Mouse (Mus musculus): ENCODE results near the gene Sema3a. TPM values are rescaled to one million over a fixed set of nuclear protein-coding genes. Genes with fewer than 3 reads are reported as not detected.

Sema3a gene
- polyA plus RNA-seq, 1 experiment from 2014 or later, result 6.9 TPM

DNA sequence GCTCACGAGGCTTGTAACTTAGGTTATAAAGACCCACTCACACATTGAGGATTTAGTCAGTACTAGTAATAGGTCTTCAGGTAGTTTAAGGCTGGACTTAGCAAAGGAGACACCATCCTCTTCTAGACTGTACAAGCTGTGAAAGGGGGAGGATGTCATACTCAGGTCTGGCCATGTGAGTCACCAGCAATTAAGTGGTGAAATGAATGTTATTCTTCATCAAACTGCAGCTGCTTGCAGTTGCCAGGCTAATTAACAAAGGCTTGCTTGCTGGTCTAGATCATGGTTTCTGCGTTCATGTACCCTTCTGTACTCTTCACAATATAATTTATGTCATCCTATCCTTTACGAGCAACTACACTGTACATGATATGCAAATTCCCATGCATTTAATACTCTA lies 264.8 kb downstream of the Sema3a start:
- 90% methylated on average over 3 of the region's 3 CpGs for WGBS
- no peaks in the 10 kb centered on the region for H3K4me1 ChIP-seq
- ATAC-seq (replicated peaks), result no peak

DNA sequence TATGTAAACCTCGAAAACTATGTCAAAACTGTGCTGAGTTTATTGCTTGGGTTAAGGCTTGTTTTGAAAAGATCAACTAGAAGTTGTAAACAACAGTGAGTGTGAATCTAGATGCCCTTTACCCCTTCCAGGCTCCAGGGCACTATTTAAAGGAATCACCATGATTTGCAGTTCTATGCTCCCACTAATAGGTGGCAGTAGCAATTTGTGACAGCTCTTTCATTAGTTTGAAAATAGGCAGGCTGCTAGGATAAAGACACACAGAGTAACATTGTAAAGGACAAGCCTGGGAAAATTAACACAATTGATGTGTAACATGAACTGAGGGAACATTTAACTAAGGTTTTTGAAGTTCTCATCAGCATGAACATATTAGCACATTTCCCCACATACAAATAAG lies 280.2 kb downstream of the Sema3a start:
- no peak for ATAC-seq (replicated peaks)
- Histone ChIP-seq H3K4me1 (no peaks in the 10 kb centered on the region), H3K4me2 (no peak overlapping the region), H3K9ac (no peak overlapping the region), H3K36me3 (replicated peaks) (no peaks in the 10 kb centered on the region), H3K27me3 (replicated peaks) (peaks cover 26% of the 10 kb centered on the region), H3K27ac (no peak overlapping the region), H3K4me3 (no peak overlapping the region), H3K9me3 (no peaks in the 10 kb centered on the region)
- WGBS, result 15% methylated on average over 1 of the region's 1 CpGs

More for the DNA sequence above, 264.8 kb downstream of the Sema3a start:
- H3K4me3 ChIP-seq, result no peak overlapping the region
- no peak overlapping the region for H3K4me2 ChIP-seq
- peaks cover 32% of the 10 kb centered on the region for H3K27me3 ChIP-seq (replicated peaks)
- no peaks in the 10 kb centered on the region for H3K9me3 ChIP-seq
- H3K27ac ChIP-seq, result no peak overlapping the region
- H3K9ac ChIP-seq, result no peak overlapping the region
- H3K36me3 ChIP-seq (replicated peaks), result no peaks in the 10 kb centered on the region

DNA sequence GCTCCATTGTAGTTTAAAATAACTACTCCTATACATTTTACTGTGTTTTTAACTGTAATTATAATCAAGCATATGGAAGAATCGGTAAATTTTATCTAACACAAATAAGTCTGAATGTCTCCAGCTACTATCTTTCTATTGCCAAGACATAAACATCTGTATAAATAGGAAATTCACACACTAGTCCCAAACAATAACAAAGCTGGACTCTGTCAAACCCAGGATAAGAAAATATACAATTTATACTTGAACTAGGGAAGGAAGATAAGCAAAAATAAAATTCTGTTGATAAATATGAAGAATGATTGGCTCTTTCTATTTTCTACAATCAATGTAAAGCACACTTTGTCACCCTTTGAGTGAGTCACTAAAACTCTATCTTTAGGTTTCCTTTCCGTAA lies 280.9 kb downstream of the Sema3a start:
- ATAC-seq (replicated peaks), result no peak
- H3K27me3 ChIP-seq (replicated peaks), result peaks cover 20% of the 10 kb centered on the region
- no peaks in the 10 kb centered on the region for H3K36me3 ChIP-seq (replicated peaks)
- H3K9me3 ChIP-seq, result no peaks in the 10 kb centered on the region
- no peaks in the 10 kb centered on the region for H3K4me1 ChIP-seq
- H3K9ac ChIP-seq, result no peak overlapping the region
- no peak overlapping the region for H3K27ac ChIP-seq
- H3K4me2 ChIP-seq, result no peak overlapping the region
- H3K4me3 ChIP-seq, result no peak overlapping the region
- WGBS, result 90% methylated on average over 2 of the region's 2 CpGs

DNA sequence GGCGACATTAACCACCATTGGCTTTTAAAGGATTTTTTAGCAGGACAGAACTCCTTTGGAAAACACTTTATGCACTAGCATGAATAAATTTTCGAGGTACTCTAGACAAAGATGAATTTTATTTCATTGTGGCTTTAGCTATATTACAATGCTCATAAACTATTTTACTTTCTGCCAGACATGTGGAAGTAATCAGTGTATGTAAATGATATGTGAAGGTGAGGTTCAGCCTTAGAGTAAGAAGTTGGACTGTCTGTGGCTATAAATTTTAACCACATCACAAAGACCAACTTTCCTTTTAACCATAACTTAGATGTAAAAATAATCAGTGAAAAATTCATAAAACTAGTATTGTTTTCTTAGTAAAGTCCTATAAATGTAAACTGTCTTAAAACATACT lies 286.7 kb downstream of the Sema3a start:
- WGBS, result 75% methylated on average over 2 of the region's 2 CpGs

DNA sequence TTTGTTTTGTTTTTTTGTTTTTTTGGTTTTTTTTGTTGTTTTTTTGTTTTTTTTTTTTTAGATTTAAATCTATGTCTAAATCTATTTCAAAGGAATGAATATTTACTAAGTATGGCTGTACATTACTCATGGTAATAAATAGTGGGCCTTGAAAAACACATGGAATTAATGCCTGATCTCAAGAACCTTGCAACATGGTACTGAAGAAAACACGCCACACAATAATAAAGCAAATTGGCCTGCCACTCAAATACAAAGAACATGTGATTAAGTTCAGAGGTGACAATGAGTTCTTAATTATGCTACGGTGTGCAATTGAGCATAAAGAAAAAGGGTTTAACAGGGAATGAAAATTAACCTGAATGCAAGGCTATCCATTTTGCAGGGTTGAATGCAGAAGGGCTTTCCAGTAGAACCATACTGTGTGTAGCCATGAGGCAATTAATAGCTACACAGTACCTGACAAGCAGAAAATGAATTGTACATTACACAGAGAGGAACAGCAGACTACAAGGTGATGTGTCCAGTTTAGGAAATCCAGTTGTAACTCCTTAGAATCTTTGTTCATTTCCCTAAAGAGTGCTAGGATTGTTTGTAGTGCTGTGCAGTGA lies 288.8 kb downstream of the Sema3a start:
- Histone ChIP-seq H3K9ac (no peak overlapping the region), H3K9me3 (no peaks in the 10 kb centered on the region), H3K4me3 (no peak overlapping the region), H3K27ac (no peak overlapping the region), H3K36me3 (replicated peaks) (no peaks in the 10 kb centered on the region), H3K27me3 (replicated peaks) (no peaks in the 10 kb centered on the region), H3K4me1 (no peaks in the 10 kb centered on the region), H3K4me2 (no peak overlapping the region)
- no peak for ATAC-seq (replicated peaks)
- 60% methylated on average over 2 of the region's 2 CpGs for WGBS

More for the DNA sequence above, 286.7 kb downstream of the Sema3a start:
- H3K9ac ChIP-seq, result no peak overlapping the region
- no peak overlapping the region for H3K4me3 ChIP-seq
- no peaks in the 10 kb centered on the region for H3K4me1 ChIP-seq
- no peak for ATAC-seq (replicated peaks)
- no peak overlapping the region for H3K4me2 ChIP-seq
- H3K36me3 ChIP-seq (replicated peaks), result no peaks in the 10 kb centered on the region
- no peaks in the 10 kb centered on the region for H3K9me3 ChIP-seq
- no peak overlapping the region for H3K27ac ChIP-seq
- H3K27me3 ChIP-seq (replicated peaks), result peaks cover 6% of the 10 kb centered on the region

DNA sequence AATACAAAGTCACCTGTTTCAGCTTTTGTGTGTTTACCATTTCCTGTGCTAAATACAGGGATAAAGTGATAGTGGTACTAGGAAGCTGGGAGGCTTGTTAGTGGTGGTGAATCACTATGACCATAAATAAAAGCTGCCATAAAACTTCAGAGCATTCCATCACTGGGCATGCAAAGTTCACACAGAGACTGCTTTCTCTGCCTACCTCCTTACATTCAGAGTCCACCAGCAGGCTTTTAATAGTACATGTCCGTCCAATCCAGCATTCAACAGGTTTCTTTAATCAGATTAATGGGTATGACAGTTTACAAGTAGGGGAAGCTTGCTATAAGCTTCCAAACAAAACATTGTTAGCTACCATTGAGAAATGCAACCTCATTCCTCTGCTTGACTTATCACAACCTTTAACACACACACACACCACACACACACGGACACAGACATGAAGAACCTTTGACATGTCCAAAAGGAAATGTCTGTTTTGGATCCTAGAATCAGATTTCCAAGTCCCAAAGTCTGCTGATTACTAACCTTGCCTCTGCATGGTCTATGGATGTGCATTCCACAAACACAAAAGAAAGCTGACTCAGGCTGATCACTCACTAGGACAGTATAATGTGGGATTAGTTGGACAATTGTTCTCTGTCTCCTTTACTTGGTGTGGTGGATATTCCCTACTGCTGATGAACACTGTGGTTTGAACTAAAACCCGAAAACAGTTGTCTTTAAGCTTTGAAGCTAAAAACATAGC lies 291.9 kb downstream of the Sema3a start:
- Histone ChIP-seq H3K27me3 (replicated peaks) (no peaks in the 10 kb centered on the region), H3K4me2 (no peak overlapping the region), H3K9me3 (no peaks in the 10 kb centered on the region), H3K36me3 (replicated peaks) (no peaks in the 10 kb centered on the region), H3K9ac (no peak overlapping the region), H3K4me3 (no peak overlapping the region), H3K4me1 (no peaks in the 10 kb centered on the region), H3K27ac (no peak overlapping the region)
- ATAC-seq (replicated peaks), result no peak
- 23% methylated on average over 3 of the region's 3 CpGs for WGBS

DNA sequence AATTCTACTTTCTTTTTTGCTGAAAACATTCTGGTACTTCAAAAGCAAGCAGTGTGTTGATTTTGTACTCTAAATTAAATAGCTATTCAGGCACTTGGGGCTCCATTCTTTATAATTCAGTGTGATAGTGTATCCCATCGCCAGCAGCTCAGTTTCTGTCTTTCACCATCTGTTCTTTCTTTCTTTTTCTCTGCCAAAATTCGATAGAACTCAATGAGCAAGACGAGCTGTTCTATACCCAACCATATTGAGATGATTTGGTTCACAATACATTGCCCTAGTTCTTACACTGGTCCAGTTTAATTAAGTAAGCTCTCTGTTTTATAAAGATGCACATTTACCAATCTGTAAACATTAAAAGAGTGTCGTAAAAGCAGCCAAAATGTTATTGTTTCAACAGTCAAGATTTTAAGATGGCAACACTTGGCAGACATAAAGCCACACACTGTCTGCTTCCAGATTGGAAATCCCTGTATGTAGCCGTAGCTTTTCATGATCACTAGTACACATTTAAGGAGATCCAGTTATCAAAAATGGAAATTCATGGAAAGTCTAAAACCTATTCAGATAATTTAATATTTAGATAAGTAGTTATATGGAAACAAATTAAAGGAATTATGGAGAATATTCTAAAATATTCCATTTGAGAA lies 296.2 kb downstream of the Sema3a start:
- H3K27me3 ChIP-seq (replicated peaks), result no peaks in the 10 kb centered on the region
- H3K36me3 ChIP-seq (replicated peaks), result no peaks in the 10 kb centered on the region
- no peaks in the 10 kb centered on the region for H3K9me3 ChIP-seq
- H3K4me1 ChIP-seq, result no peaks in the 10 kb centered on the region
- WGBS, result 61% methylated on average over 5 of the region's 5 CpGs
- H3K27ac ChIP-seq, result no peak overlapping the region
- H3K4me3 ChIP-seq, result no peak overlapping the region
- ATAC-seq (replicated peaks), result no peak
- H3K4me2 ChIP-seq, result no peak overlapping the region
- no peak overlapping the region for H3K9ac ChIP-seq

DNA sequence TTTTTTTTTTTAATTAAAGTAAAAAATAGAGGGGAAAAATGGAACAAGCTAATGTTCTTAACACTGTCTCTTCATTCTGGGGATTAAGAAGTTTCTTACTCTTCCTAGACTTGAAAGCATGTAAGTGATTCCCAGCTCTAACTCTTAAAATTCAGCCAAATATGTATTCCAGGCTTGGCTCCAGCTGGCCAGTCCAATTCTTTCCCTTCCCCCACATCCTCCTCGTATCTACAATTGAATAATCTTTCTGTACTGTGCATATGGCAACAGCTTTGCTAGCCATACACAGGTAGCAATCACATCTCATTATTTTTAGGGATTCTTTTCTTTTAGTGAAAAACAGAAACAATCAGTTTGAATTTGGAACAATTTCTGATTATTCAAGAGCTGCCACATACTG lies 303.5 kb downstream of the Sema3a start:
- ATAC-seq (replicated peaks), result no peak
- no peaks in the 10 kb centered on the region for H3K9me3 ChIP-seq
- 52% methylated on average over 1 of the region's 1 CpGs for WGBS
- no peaks in the 10 kb centered on the region for H3K36me3 ChIP-seq (replicated peaks)
- H3K27me3 ChIP-seq (replicated peaks), result no peaks in the 10 kb centered on the region
- no peak overlapping the region for H3K4me2 ChIP-seq
- no peak overlapping the region for H3K4me3 ChIP-seq
- no peak overlapping the region for H3K27ac ChIP-seq
- no peak overlapping the region for H3K9ac ChIP-seq
- no peaks in the 10 kb centered on the region for H3K4me1 ChIP-seq

DNA sequence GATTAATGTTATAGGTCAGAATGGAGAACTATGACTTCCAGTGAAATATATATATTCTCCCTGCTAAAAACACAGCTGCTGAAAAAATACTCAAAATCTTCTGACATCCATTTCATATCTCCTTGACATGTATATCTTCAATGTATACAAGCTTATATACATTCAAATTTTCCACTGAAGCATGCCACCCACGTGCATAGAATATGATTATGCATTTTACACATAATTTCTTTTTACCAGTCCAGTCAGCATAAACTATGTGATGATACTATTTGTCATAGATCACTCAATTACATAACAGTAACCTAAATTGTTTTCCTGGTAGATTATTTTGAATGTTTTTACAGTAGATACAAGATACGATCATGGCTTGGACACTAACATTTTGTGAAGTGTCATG lies 306.6 kb downstream of the Sema3a start:
- no peaks in the 10 kb centered on the region for H3K36me3 ChIP-seq (replicated peaks)
- H3K4me2 ChIP-seq, result no peak overlapping the region
- H3K4me3 ChIP-seq, result no peak overlapping the region
- H3K27me3 ChIP-seq (replicated peaks), result no peaks in the 10 kb centered on the region
- ATAC-seq (replicated peaks), result no peak
- H3K27ac ChIP-seq, result no peak overlapping the region
- H3K9me3 ChIP-seq, result no peaks in the 10 kb centered on the region
- WGBS, result 90% methylated on average over 2 of the region's 2 CpGs
- H3K4me1 ChIP-seq, result no peaks in the 10 kb centered on the region
- no peak overlapping the region for H3K9ac ChIP-seq

DNA sequence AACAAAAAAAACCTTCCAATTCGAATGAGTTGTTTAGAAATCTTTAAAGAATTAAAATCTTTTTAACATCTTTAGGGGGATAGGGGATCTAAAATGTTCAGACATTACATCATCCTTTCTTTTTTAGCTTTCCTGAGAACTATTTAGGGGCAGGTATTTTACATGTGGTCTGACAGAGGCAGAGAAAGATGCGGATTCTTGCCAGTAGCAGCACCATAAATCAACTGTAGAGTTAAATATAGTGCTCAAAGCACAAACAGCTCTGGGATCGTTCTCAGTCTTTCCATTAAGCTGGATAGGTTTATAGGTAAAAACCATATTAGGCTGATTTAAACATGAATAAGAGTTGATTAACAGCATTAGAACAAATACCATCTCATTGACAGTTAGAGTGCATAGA lies 307.4 kb downstream of the Sema3a start:
- Histone ChIP-seq H3K9me3 (no peaks in the 10 kb centered on the region), H3K27ac (no peak overlapping the region), H3K36me3 (replicated peaks) (no peaks in the 10 kb centered on the region), H3K27me3 (replicated peaks) (no peaks in the 10 kb centered on the region), H3K9ac (no peak overlapping the region), H3K4me1 (no peaks in the 10 kb centered on the region), H3K4me2 (no peak overlapping the region), H3K4me3 (no peak overlapping the region)
- 84% methylated on average over 3 of the region's 3 CpGs for WGBS
- ATAC-seq (replicated peaks), result no peak

DNA sequence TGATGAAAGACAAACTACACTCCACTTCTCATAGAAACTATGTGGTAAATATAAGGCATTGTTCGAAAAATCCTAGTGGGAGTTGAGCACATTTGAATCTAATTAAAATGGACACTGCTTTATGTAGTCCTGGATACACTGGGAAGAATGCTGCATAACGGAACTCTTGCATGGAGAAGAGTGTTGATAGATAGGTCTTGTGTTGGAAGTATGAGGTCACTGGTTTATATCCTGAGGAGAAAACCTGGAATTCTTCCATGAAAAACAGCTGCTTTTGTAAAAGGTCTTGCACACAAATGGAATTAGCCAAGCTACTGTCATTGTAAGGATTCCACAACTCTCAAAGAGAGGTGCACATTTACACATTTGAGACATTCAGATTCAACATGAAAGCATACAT lies 308.1 kb downstream of the Sema3a start:
- Histone ChIP-seq H3K4me3 (no peak overlapping the region), H3K27me3 (replicated peaks) (no peaks in the 10 kb centered on the region), H3K36me3 (replicated peaks) (no peaks in the 10 kb centered on the region), H3K4me2 (no peak overlapping the region), H3K27ac (no peak overlapping the region), H3K4me1 (no peaks in the 10 kb centered on the region), H3K9me3 (no peaks in the 10 kb centered on the region), H3K9ac (no peak overlapping the region)
- WGBS, result 73% methylated on average over 2 of the region's 2 CpGs
- no peak for ATAC-seq (replicated peaks)

DNA sequence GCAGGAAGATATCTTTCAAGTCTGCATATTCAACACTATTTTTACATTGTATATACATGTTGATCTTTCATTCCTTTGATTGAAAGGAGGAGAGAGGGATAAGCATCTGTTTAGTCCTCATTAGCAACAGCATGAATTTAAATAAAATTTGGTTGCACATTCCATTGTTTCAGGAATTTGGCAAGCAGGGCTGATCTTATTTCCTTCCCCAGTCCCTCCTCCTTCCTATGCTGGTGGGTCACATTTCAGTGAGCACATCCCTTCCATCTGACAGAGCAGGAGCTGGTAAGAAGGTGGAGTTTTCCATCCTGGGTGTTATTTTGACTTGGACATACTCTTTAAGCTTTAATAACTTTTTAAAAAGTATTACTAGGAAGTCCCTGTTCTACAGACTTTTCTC lies 315.9 kb downstream of the Sema3a start:
- no peak overlapping the region for H3K4me2 ChIP-seq
- no peak for ATAC-seq (replicated peaks)
- no peak overlapping the region for H3K4me3 ChIP-seq
- no peaks in the 10 kb centered on the region for H3K36me3 ChIP-seq (replicated peaks)
- no peak overlapping the region for H3K9ac ChIP-seq
- H3K27ac ChIP-seq, result no peak overlapping the region
- no peaks in the 10 kb centered on the region for H3K27me3 ChIP-seq (replicated peaks)
- H3K9me3 ChIP-seq, result no peaks in the 10 kb centered on the region
- H3K4me1 ChIP-seq, result no peaks in the 10 kb centered on the region
